Mouse (Mus musculus) erythroblast, embryonic 14.5 days (primary cell): ENCODE data around the gene Gm45799. TPM values are rescaled to one million over a fixed set of nuclear protein-coding genes. Genes with fewer than 3 reads are reported as not detected.

Experiments
- H3K27me3 ChIP-seq: 2 replicates; pipeline ENCODE4 v1.6.1; 2012; ENCODE audit warnings: inconsistent platforms; ENCODE audit not compliant: control insufficient read depth
- H3K36me3 ChIP-seq: 2 replicates; pipeline ENCODE4 v1.6.1; 2012; ENCODE audit warnings: mild to moderate bottlenecking, inconsistent platforms; ENCODE audit not compliant: control insufficient read depth
- H3K4me1 ChIP-seq: 2 replicates; pipeline ENCODE4 v1.6.1; 2012; ENCODE audit warnings: inconsistent platforms; ENCODE audit not compliant: control insufficient read depth
- H3K4me3 ChIP-seq: replicated peaks from 2 replicates; pipeline ENCODE3; 2012; ENCODE audit warnings: moderate library complexity, mild to moderate bottlenecking, inconsistent platforms
- H3K9me3 ChIP-seq: 2 replicates; pipeline ENCODE4 v1.6.1; 2012; ENCODE audit warnings: low read length, inconsistent platforms, mixed read lengths; ENCODE audit not compliant: control insufficient read depth
- GATA1 ChIP-seq: IDR thresholded peaks from 2 replicates; pipeline ENCODE4 v1.6.1; 2012; ENCODE audit warnings: low read length, inconsistent platforms, mixed read lengths
- TAL1 ChIP-seq: IDR thresholded peaks from 3 replicates; pipeline ENCODE4 v1.6.1; 2012; ENCODE audit warnings: low read length, inconsistent platforms, mixed read lengths
- polyA plus RNA-seq: library from polyadenylated mRNA; stranded (reverse); fragments of >175 nt; gene quantifications from 2 replicates; pipeline ENCODE4 v1.2.3, GENCODE M21; 2012

Gm45799 gene
- 2.6 and 14.1 TPM in 2 replicates for polyA plus RNA-seq

DNA sequence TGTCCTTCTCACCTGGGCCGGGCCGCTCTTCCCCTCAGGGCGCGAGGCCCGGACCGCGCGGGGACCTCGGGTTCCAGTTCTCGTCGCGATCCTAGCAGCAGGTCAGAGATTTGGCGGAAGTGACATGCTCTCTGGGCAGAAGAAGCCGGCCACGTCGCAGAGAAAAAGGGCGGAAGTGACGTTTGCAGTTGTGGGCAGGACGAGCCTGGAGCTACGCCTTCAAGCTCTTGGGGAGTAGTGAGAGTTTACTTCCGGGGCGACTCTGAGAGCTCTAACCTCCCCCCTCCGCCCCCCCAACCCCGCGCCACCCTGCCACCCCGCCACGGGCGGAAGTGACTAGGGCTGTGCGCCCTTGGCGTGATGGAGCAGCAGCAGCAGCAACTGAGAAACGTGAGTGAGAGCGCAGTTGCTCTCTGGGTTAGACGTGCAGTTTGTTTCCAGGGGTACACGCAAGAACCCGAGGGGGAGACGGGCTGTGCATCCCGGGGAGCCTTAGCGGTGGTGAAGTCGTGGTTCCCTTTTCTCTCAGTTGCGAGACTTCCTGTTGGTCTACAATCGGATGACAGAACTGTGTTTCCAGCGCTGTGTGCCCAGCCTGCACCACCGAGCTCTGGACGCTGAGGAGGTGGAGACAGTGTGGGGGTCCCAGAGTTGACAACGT is at the start of gene Gm45799, which contains the start of gene Arfip2:
TSS of gene Gm45799 (plus strand) at position 320 of the 661 bp plus-strand sequence.
TSS of gene Arfip2 (minus strand) at position 184 of the 661 bp plus-strand sequence.
- Histone ChIP-seq H3K27me3 (no peaks in the 10 kb centered on the region), H3K4me1 (peaks cover 47% of the 10 kb centered on the region), H3K36me3 (peaks cover 57% of the 10 kb centered on the region), H3K4me3 (peak within 1 kb of the TSS; percentile 73), H3K9me3 (no peaks in the 10 kb centered on the region)
- no peak for TF ChIP-seq TAL1
- no peak for TF ChIP-seq GATA1

- no peaks in the 10 kb centered on the region for H3K4me1 ChIP-seq
- H3K4me3 ChIP-seq = no peak overlapping the region
- no peaks in the 10 kb centered on the region for H3K27me3 ChIP-seq
- H3K36me3 ChIP-seq = no peaks in the 10 kb centered on the region
- no peak for TF ChIP-seq GATA1
- no peak for TF ChIP-seq TAL1
- no peaks in the 10 kb centered on the region for H3K9me3 ChIP-seq
Observed at GRCm38 (mm10) chr7:105602860-105603623, 37.3 kb upstream of the Gm45799 start.

GRCm38 (mm10) chr7:105608467-105608866 is 31.9 kb upstream of the Gm45799 start:
- Histone ChIP-seq H3K4me1 (no peaks in the 10 kb centered on the region), H3K27me3 (no peaks in the 10 kb centered on the region), H3K9me3 (no peaks in the 10 kb centered on the region), H3K36me3 (peaks cover 9% of the 10 kb centered on the region; the same call in 1 of the 2 replicates), H3K4me3 (no peak overlapping the region)
- TF ChIP-seq GATA1 (no peak), TAL1 (no peak)

DNA sequence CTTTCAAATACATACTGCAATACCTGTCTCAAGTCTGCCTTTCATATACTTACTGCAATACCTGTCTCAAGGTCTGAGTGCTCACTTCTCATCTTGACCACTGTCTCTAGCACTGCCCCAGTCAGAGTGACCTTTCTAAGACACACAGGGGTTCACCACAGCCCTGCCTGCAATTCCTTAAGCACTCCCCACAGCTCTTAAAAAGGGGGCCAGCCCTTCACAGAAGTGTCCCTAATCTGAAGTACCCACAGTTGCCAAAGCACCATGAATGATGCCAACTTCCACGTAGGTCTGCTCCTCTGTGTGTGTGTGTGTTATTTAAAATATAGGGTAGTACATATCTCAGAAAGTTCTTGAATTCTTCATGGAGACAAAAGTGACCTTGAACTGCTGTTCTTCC is 28.6 kb upstream of the Gm45799 start:
- Histone ChIP-seq H3K9me3 (no peaks in the 10 kb centered on the region), H3K4me1 (0 out of 2 replicates have a peak, but pooled peaks cover 2% of the 10 kb centered on the region), H3K27me3 (no peaks in the 10 kb centered on the region), H3K36me3 (peaks cover 9% of the 10 kb centered on the region; the same call in 1 of the 2 replicates), H3K4me3 (no peak overlapping the region)
- TF ChIP-seq TAL1 (no peak), GATA1 (no peak)

- TF ChIP-seq GATA1 (no peak), TAL1 (no peak)
- Histone ChIP-seq H3K9me3 (no peaks in the 10 kb centered on the region), H3K36me3 (peaks cover 19% of the 10 kb centered on the region; the same call in 1 of the 2 replicates), H3K4me3 (no peak overlapping the region), H3K4me1 (0 out of 2 replicates have a peak, but pooled peaks cover 2% of the 10 kb centered on the region), H3K27me3 (no peaks in the 10 kb centered on the region)
Observed at GRCm38 (mm10) chr7:105614400-105614799, 26.0 kb upstream of the Gm45799 start.

GRCm38 (mm10) chr7:105615720-105616119 is 24.6 kb upstream of the Gm45799 start:
- TF ChIP-seq TAL1 = no peak
- no peak for TF ChIP-seq GATA1
- Histone ChIP-seq H3K27me3 (no peaks in the 10 kb centered on the region), H3K4me3 (no peak overlapping the region), H3K9me3 (no peaks in the 10 kb centered on the region), H3K4me1 (0 out of 2 replicates have a peak, but pooled peaks cover 2% of the 10 kb centered on the region), H3K36me3 (peaks cover 18% of the 10 kb centered on the region; the same call in 1 of the 2 replicates)

- Histone ChIP-seq H3K4me1 (0 out of 2 replicates have a peak, but pooled peaks cover 2% of the 10 kb centered on the region), H3K27me3 (no peaks in the 10 kb centered on the region), H3K4me3 (no peak overlapping the region), H3K9me3 (no peaks in the 10 kb centered on the region), H3K36me3 (peaks cover 11% of the 10 kb centered on the region; the same call in 1 of the 2 replicates)
- TF ChIP-seq TAL1 = no peak
- no peak for TF ChIP-seq GATA1
Observed at GRCm38 (mm10) chr7:105616561-105616960, 23.8 kb upstream of the Gm45799 start.

- no peaks in the 10 kb centered on the region for H3K9me3 ChIP-seq
- TF ChIP-seq GATA1 (no peak), TAL1 (no peak)
- H3K36me3 ChIP-seq = peaks cover 10% of the 10 kb centered on the region; the same call in 1 of the 2 replicates
- H3K4me3 ChIP-seq = no peak overlapping the region
- 0 out of 2 replicates have a peak, but pooled peaks cover 2% of the 10 kb centered on the region for H3K4me1 ChIP-seq
- H3K27me3 ChIP-seq = no peaks in the 10 kb centered on the region
Observed at GRCm38 (mm10) chr7:105617810-105618209, 22.5 kb upstream of the Gm45799 start.

DNA sequence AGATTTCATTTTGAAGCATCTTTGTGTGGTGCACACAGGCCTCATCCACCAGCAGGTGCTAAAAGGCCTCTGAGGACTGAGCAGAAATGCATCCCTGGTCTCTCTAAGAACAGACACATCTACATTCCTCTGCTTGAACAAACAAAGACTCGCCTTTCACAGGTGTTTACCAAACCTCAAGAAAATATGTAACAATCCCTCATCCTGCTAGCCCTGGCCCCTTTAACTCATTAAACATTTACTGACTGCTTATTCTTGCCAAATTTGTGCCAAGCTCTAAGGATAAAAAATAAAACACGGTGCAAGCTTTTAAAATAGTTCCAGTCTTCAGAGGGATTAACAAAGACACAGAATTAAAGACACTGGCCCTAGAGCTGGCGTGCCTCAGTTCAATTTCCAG is 20.7 kb upstream of the Gm45799 start:
- no peak overlapping the region for H3K4me3 ChIP-seq
- no peak for TF ChIP-seq TAL1
- TF ChIP-seq GATA1 = no peak
- H3K27me3 ChIP-seq = no peaks in the 10 kb centered on the region
- no peaks in the 10 kb centered on the region for H3K9me3 ChIP-seq
- H3K4me1 ChIP-seq = 0 out of 2 replicates have a peak, but pooled peaks cover 2% of the 10 kb centered on the region
- H3K36me3 ChIP-seq = peaks cover 10% of the 10 kb centered on the region; the same call in 1 of the 2 replicates
